Mouse (Mus musculus): ENCODE measurements around the gene Ccdc162.
A peak's percentile ranks its signal among the peaks of the same experiment; 100 is the strongest.

Gene Ccdc162

DNA sequence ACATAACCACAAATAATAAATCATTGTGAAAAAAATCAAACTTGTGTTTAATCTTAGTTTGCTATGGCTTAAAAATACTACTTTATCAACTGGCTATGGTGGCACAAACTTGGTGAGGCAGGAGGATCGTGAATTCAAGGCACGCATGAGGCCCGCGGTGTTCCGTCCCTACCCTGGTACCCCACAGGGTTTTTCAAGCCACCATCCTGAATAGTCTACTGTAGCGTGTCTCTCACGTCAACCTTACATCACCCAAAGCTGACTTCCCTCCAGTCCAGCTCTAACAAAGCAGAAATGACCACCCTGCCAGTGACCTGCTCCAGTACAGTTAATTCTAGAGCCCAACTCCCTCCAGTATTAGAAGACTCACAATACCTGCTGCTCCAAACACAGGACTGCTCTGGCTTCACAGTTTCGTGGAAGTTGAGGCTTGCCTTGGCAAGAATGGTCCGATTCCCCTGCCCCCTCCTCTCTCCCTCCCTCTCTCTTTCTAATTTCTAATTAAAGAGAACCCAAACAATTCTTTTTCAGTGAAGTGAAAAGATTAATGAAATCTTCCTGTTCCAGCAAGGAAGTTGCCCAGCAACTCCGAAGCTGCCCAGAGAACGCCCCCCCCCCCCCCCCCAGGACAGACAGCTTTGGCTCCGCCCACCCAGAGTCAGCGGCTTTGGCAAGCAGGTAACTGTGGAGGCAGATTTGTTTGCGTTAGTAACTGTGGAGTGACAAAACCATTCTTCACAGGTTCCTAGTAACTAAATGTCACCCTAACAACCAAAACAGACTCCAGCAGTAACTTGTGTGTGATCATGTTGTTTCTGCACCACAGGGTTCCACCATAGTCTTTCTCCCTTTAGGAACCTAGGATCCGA, at the start of gene Ccdc162:
Gene Ccdc162, minus strand, starts transcription at position 606 of the 869 bp plus-strand sequence.
- DNase-seq: no peak

DNA sequence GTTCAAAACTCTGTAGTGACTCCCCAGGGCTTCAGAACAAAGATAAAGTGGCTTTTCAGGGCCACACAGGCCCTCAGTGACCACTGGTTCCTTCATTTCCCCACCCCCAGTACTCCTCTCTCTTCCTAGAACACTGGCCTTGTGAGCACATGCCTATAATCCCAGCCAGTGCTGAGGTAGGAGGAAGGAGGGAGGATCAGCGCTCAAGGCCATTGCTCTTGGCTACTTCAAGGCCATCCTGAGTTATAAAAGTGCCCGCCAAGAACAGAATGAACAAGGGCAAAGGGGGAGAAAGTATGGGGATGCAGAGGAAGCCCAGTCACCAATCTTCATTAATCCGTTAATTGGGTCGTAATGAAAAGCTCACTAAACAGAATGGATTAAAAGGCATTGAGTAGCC, 49.2 kb upstream of the Ccdc162 start:
- no peak for DNase-seq

DNA sequence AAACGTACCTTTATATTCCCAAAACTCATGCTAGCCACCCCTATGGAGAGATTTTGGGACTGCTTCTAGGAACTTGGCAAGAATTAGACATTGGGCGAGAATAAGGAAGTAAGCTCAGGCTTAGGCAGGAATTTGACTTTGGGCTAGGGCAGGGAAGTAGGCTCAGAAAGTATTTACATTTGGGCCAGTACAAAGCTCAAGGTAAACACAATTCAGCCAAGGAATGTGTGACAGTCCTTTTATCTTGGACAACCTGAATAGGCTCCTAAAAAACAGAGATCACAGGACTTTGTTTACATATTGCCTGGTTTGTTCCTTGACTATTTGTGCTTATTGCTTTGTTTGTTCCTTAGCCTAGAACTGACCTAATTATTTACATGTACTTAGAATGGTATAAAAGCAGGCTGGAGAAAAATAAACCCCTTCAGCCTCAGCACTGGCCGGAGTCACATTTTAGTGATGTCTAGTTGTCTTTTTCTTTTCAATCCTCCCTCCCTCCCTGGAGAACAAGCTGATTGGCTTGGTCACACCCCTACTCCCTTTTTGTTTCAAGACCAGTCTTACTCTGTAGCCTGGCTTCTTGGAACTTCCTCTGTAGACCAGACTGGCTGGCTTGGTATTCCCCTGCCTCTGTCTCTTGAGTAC, 47.4 kb upstream of the Ccdc162 start:
- DNase-seq: no peak

DNA sequence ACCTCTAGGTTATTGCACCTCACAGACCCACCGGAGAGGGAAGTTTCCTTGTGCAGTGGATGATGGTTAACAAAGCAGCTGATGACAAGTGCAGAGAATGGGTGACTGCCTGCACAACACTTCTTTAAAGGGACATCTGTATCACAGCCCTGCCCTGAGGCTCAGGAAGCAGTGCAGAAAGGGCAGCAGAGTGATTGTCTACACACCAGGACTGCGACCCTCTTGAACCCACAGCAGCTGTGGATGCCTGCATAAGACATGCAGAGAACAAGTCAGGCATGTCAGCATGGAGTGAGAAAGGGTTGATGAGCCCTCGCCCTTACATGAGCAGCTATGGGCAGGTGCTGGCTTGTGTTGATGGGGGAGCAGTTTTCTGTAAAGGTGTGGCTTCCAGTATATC, 44.4 kb upstream of the Ccdc162 start:
- DNase-seq: no peak

DNA sequence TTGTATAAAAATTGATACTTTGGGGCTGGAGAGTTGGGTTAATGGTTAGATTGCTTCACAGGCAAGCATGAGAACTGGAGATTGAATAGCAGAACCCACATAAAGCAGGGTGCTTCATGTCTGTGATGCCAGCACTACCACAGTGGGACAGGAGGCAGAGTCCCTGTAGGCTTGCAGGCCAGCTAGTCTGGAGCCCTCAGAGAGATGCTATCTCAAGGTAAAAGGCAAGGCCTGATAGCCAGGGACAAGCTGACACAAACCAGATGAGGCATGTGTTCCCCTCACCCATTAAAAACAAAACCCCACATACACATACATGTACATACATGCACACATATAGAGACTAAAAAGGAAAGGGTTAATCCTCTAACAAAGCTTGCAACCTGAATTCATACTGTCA, 41.6 kb upstream of the Ccdc162 start:
- no peak for DNase-seq

DNA sequence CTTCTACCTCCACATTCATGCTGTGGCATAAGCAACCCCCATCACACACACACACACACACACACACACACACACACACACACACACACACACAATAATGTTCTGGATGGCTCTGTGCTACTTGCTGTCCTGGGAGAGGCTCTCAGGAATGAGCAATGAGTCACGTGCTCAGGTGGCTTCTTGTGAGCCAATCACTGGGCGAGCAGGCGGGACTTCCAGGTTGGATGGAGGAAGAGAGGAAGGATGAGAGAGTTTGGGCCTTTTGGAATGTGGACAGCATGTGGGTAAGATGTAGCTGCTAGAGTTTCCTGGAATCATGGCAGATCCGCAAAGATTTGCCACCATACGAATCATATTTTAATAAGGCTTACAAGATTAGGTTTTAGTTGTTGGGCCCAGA, 40.8 kb upstream of the Ccdc162 start:
- no peak for DNase-seq

DNA sequence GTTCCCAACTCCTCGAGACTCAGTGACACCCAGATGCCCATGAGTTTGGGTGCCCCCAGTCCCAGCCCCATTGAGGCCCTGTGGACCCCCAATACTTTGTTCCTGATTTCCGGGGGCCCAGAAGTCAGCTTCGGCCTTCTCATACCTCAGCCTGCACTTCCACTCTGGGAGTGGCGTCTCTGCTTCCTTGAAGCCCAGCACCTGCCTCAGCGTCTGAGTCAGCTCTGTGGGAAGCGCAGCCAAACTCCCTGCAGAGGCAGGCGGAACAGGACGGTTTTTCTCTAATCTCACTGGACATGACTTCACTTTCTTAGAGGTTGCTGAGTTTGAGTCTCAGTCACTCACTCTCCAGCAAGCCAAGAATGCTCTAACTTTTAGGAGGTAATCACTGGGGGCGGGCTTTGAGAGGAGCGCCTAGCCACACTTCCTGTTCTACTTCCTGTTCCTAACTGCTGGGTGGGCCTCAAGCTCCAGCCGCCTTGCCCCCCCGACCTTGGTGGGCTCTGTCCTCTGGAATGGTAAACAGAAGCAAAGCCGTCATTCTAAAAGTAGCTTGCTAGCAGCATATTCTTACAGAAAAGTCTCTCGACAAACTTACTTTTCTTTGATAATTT, 35.5 kb upstream of the Ccdc162 start:
- peak; percentile 41 to 45 for DNase-seq

DNA sequence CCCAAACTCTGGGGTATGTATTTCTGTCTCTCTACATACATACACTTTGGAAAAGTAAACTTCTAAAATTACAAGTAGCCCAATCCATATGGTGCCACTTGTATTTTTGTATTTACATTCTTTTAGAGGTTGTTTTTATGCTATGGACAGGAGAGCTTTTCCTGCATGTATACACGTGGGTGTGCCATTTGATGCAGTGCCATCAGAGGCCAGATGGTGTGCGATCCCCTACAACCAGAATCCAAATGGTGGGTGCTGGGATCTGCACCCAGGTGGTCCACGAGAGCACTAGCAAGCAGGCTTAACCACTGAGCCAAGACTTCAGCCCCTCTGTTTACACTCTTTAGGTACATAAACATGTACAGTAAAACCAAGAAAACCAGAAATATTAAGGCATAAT, 32.9 kb upstream of the Ccdc162 start:
- DNase-seq: no peak

DNA sequence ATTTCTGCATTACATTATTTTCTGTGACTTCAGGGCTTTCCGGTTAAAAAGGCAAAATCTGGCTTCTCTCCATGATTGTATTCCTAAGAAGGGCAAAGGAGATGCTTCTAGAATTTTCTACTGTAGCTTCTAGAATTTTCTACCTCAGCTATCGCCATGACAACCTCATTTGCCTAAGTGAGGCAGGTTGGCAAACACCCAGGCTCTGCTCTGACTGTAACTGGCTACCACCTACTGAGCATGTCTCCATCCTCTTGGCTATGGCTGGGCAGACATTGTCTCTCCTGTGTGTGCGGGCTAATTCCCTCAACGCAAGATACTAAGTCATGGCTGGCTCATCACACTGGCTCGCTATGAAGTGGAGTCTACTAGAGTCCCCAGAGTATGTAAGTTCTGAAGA, 30.1 kb upstream of the Ccdc162 start:
- no peak for DNase-seq

DNA sequence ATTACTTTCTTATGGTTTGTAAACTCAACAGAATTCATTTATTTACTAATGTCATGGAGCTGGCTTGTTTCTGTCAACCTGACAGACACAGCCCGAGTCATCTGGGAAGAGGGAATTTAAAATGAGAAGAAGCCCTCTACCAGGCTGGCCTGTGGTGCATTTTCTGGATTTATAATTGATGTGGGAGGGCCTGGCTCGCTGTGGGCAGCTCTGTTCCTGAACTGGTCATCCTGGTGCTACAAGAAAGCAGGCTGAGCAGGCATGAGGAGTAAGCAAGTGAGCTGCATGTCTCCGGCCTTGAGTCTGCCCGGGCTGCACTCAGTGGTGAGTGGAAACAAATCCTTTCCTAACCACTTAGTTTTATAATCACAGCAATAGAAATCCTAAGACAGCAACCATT, 27.6 kb upstream of the Ccdc162 start:
- no peak for DNase-seq

DNA sequence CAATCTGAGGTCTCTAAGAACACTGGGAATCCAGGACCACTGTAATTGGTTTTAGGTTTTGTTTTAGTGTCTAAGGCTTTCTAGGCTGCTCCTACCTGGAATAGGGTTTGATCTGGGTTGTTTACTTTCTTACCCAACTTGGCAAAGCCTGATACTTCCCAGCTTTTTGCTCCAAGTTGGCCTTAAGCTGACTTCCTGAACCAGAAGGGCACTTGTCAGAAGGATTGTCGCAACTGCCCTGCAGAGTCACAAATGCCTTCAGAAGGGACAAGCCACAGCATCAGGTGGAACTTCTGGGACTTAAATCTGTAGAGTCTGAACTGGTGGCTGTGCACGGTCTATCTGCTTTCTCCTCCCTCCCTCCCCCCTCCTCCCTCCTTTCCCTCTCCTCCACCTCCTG, 23.8 kb upstream of the Ccdc162 start:
- no peak for DNase-seq

DNA sequence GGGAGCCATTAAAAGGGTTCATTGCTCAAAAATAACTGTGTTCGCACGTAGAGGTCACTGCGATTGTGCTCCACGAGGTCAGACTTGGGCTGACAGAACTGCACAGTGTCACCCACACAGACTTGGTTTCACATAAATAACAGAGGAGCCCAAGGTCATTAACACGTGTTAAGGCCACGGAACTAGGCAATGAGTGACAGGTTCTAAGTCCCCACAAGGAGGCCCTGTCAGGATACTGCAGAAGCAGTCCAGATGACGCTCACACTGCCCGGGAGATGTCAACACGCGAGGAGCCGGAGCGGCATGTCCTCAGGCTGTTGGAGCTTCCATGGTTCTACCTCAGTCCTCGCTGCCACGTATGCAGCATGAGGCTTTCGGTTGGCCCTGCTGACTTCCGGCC, 20.8 kb upstream of the Ccdc162 start:
- no peak for DNase-seq

DNA sequence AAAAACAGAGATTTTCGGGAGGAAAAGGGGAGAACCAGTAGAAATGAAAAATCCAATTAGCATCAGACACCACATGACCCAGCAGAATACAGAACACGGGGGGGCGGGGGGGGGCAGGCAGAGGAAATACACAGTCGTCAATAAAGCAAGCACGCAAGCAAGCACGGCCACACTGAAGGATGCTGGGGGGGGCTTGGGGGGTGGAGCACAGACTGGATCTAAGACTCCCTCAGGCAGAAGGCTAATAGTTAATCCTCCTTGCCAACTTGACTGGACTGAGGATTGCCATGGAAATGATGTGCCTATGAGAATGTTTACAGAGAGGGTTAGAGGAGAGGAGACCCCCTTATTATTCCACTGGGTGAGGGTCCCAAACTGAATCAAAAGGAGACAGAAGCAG, 19.0 kb upstream of the Ccdc162 start:
- DNase-seq: no peak

DNA sequence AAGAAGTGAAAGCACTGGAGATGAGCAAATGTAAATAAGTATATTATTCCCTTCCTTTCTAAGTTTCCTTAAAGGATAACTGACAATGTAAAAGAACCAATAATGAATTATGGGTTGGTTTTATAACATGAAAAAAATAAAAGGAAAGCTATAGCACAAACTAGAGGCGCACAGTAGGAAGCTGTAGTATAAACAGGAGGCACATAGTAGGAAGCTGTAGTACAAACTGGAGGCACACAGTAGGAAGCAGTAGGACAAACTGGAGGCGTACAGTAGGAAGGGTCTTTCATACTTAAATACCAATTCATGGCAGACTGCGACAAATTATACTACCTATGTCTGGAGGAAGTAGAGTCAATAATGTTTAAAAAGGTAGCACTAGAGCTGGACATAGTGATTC, 16.8 kb upstream of the Ccdc162 start:
- no peak for DNase-seq

DNA sequence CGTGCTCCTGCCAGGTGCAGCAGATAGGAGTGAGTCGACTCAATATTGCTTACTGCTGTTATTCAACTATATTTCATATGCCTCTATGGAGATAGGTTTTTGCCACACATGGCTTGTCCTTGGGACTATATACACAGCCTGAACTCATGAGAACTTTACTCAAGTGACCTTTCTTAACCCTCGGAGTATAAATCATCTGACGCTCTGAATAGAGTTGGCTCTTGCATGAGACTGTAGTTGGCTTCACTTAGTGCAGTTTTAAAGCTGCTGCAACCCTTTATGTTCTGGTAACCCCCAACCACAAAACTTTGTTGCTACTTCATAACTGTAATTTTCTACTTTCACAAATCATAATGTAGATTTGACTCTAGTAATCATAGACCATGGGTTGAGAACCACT, 15.5 kb upstream of the Ccdc162 start:
- no peak for DNase-seq

DNA sequence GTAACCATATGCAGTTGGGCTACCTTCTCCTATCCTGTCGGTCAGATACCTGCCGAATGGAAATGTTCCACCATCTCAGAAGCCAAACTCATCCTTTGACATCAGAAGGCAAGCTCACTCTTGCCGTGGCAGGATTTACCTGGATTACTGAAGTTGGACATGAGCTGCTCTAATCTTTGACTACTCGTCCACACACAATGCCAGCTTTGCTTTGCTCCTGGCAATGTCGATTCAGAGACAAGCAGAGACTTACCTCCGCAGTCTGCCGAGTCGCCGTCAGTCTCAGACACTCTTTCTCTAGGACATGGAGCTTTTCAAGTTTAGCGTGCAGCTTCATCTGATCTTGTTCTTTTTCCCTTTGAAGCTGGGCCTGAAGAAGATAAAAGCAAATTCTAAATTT, 14.3 kb upstream of the Ccdc162 start:
- no peak for DNase-seq

DNA sequence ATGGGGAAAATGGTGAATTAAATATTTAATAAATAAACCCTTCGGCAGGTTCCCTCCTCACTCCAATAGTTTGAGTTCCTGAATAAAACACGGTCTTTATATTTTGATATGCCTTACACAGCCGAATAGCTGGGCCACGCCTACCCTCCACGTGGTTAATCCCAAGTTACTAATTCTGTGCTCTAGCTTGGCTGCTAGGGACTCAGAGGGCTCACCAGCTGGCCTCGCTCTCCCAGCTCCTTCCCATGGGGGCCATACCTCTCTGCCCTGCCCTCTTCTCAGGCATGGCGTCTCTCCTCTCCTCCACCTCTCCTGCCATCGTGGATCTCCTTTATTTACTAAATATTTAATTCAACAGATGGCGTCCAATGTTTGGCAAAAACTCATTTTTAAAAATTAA, 9.8 kb upstream of the Ccdc162 start:
- no peak for DNase-seq

DNA sequence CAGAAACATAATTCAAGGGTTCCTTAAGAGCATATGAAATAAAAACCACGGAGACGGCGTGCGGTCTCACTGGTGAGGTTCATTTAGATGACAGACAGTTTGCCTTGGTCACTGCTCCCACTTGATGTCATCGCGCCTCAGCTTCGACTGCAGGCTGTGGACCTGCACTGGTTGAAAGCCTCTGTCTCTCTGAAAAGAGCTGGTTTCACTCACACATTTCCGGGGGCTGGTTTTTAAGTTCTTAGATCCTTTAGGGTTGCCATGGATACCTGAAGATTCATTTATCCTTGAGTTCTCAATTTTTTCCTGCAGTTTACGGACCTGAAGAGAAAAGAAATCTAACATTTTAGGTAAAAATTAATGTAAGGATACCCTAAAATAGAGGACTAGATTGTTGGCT, 3.2 kb upstream of the Ccdc162 start:
- no peak for DNase-seq

DNA sequence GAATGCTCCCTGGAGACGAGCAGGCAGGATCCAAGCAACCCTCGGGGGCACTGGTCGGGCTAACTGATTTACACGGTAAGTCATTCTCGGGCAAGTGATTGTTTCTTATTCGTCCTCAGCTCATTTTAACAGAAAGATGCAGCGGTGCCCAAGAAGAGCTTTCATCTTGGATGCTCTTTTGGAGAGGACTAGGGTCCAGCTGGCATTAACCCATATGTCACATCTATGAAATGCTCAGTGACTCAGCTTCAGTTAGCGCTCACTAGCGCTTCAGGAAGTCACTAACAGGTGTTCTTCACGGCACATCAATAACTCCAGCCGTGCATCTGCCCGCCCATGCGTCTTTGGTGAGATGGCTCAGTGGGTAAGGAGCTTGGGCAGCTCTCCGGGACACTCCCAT, 877 bp downstream of the Ccdc162 start:
- DNase-seq: no peak

DNA sequence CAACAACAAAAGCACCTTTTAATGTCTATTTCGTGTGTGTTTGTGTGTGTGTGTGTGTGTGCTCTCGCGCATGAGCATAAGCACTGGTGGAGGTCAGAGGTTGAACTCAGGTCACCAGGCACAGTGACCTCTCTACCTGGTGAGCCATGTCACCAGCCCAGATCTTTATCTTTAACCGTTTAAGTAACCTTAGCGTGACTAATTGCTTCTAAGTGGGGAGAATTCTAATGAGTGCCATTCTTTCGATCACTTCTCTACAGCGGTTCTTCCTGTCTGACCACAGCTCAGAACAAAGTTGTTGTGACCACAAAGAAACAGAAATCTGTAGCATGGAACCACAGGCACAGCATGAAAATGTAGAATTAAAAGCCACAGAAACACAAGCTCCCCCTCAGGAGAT, 5.0 kb downstream of the Ccdc162 start:
- no peak for DNase-seq

DNA sequence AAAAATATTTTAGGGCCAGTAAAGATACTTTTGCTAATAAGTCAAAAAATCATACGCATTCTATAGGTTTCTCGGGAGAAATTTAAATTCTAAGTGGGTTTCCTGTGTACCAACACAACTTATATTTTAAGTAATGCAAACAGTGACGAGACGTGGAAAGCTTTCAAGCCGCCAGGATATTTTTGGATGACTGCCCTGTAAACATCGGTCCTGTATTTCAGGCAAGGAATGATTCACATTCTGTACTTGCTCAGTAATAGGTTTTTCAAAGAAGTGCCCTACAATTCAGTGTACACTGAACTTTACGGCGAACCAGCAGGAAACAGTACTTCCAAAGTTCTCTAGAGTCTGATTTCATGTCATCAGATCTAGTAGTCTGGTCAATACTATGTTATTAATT, 5.7 kb downstream of the Ccdc162 start:
- DNase-seq: no peak

DNA sequence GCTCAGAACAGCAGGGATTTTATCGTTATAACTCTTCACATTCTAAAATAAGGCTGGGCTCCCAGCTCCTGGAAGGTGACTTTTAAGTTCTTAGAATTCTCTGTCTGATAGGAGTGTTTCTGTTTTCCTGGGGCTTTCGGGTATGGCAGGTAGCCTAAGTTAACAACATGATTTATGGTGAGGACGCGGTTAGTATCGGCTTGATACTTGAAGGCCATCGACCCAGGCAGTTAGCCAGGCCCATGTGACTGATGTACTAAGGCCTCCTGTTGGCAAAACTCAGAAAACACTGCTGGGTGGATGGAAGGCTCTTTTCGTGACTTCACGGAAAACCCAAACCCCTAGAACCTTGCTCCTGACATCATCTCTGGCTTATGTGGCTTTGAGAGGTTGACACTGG, 7.1 kb downstream of the Ccdc162 start:
- no peak for DNase-seq

DNA sequence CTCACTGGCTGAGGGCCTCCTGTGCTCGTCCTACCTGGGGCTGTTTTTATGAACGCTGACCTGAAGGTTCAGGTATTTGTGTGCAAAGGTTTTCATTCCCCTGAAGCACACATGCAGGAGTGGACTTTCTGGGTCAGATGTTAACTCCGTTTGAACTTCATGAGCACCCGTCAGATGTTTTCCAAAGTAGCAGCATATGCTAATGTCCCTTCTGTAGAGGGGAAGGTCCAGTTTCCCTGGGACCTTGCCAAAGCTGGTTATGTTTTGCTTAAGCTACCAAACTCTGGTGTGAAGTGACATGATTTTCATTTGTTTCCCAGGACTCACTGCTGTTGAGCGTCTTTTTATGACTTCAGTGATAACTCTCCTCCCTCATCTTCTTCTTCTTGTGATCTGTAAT, 16.8 kb downstream of the Ccdc162 start:
- no peak for DNase-seq

DNA sequence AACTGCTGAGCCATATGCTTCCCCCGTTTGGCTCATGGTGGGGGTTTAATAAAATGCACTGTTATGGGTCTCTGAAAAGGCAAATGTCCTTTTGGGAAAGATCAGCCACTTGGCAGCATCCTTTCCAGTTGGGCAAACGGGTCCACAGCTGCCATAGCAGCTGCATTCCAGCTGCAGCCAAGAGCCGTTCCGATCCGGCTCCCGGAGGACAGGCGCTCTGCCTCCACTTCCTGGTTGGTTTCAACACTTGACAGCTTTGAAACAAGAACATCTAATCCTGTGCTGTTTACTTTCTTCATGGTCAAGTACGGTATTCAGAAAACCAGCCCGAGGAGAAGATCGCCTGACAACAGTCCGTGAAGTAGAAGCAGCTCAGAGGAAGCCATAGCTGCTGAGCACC, 19.4 kb downstream of the Ccdc162 start:
- no peak for DNase-seq
